Mouse (Mus musculus): ENCODE data around the gene Tmem240. TPM values are rescaled to one million over a fixed set of nuclear protein-coding genes. Genes with fewer than 3 reads are reported as not detected.

Gene Tmem240
- polyA plus RNA-seq, 1 experiment = 1.3 TPM

GRCm38 (mm10) chr4:155745136-155745535 is 10.5 kb downstream of the Tmem240 start:
- TF ChIP-seq CTCF (IDR thresholded peaks at IDR 0.05; ENCODE audit: low read depth, low read length) (no peak), POLR2A (IDR thresholded peaks at IDR 0.05; ENCODE audit: borderline replicate concordance, low read depth, low read length) (no peak)

GRCm38 (mm10) chr4:155746036-155746548 is 11.5 kb downstream of the Tmem240 start:
- H3K4me1 ChIP-seq (ENCODE audit: control insufficient read depth, insufficient read depth, low read length) = no peaks in the 10 kb centered on the region
- no peak overlapping the region for H3K27ac ChIP-seq (ENCODE audit: insufficient read depth, low read depth, low read length)
- no peak overlapping the region for H3K4me3 ChIP-seq (ENCODE audit: insufficient read depth, low read length)
- TF ChIP-seq POLR2A (IDR thresholded peaks at IDR 0.05; ENCODE audit: borderline replicate concordance, low read depth, low read length) (no peak), CTCF (IDR thresholded peaks at IDR 0.05; ENCODE audit: low read depth, low read length) (no peak)

More at GRCm38 (mm10) chr4:155745136-155745535, 10.5 kb downstream of the Tmem240 start:
- no peak overlapping the region for H3K27ac ChIP-seq (ENCODE audit: insufficient read depth, low read depth, low read length)
- no peaks in the 10 kb centered on the region for H3K4me1 ChIP-seq (ENCODE audit: control insufficient read depth, insufficient read depth, low read length)
- no peak overlapping the region for H3K4me3 ChIP-seq (ENCODE audit: insufficient read depth, low read length)

GRCm38 (mm10) chr4:155746575-155747490 is 12.2 kb downstream of the Tmem240 start:
- no peak overlapping the region for H3K27ac ChIP-seq (ENCODE audit: insufficient read depth, low read depth, low read length)
- H3K4me1 ChIP-seq (ENCODE audit: control insufficient read depth, insufficient read depth, low read length) = no peaks in the 10 kb centered on the region
- TF ChIP-seq POLR2A (IDR thresholded peaks at IDR 0.05; ENCODE audit: borderline replicate concordance, low read depth, low read length) = no peak
- no peak for TF ChIP-seq CTCF (IDR thresholded peaks at IDR 0.05; ENCODE audit: low read depth, low read length)
- H3K4me3 ChIP-seq (ENCODE audit: insufficient read depth, low read length) = no peak overlapping the region

GRCm38 (mm10) chr4:155757011-155757410 is 22.4 kb downstream of the Tmem240 start:
- TF ChIP-seq POLR2A (IDR thresholded peaks at IDR 0.05; ENCODE audit: borderline replicate concordance, low read depth, low read length) (no peak), CTCF (IDR thresholded peaks at IDR 0.05; ENCODE audit: low read depth, low read length) (no peak)
- Histone ChIP-seq H3K4me1 (ENCODE audit: control insufficient read depth, insufficient read depth, low read length) (peaks cover 10% of the 10 kb centered on the region), H3K27ac (ENCODE audit: insufficient read depth, low read depth, low read length) (no peak overlapping the region), H3K4me3 (ENCODE audit: insufficient read depth, low read length) (no peak overlapping the region)

GRCm38 (mm10) chr4:155759862-155760612 is 25.4 kb downstream of the Tmem240 start:
- Histone ChIP-seq H3K4me3 (ENCODE audit: insufficient read depth, low read length) (peak overlapping the region; percentile 78), H3K27ac (ENCODE audit: insufficient read depth, low read depth, low read length) (peak overlapping the region; percentile 38), H3K4me1 (ENCODE audit: control insufficient read depth, insufficient read depth, low read length) (peaks cover 15% of the 10 kb centered on the region)
- no peak for TF ChIP-seq POLR2A (IDR thresholded peaks at IDR 0.05; ENCODE audit: borderline replicate concordance, low read depth, low read length)
- TF ChIP-seq CTCF (IDR thresholded peaks at IDR 0.05; ENCODE audit: low read depth, low read length) = no peak

- TF ChIP-seq POLR2A (IDR thresholded peaks at IDR 0.05; ENCODE audit: borderline replicate concordance, low read depth, low read length) = no peak
- no peak for TF ChIP-seq CTCF (IDR thresholded peaks at IDR 0.05; ENCODE audit: low read depth, low read length)
- Histone ChIP-seq H3K27ac (ENCODE audit: insufficient read depth, low read depth, low read length) (peak within 1 kb of the TSS; percentile 38), H3K4me1 (ENCODE audit: control insufficient read depth, insufficient read depth, low read length) (peaks cover 15% of the 10 kb centered on the region), H3K4me3 (ENCODE audit: insufficient read depth, low read length) (peak within 1 kb of the TSS; percentile 78)
Measured at GRCm38 (mm10) chr4:155760613-155761355, 26.2 kb downstream of the Tmem240 start, which contains the start of gene Atad3a. Gene Atad3a, minus strand, starts transcription at chr4:155761093.

- H3K27ac ChIP-seq (ENCODE audit: insufficient read depth, low read depth, low read length) = peak overlapping the region; percentile 20; the same call in 1 of the 2 replicates
- H3K4me3 ChIP-seq (ENCODE audit: insufficient read depth, low read length) = peak overlapping the region; percentile 71
- peaks cover 15% of the 10 kb centered on the region for H3K4me1 ChIP-seq (ENCODE audit: control insufficient read depth, insufficient read depth, low read length)
- TF ChIP-seq POLR2A (IDR thresholded peaks at IDR 0.05; ENCODE audit: borderline replicate concordance, low read depth, low read length) (no peak; the same call in 1 of the 2 replicates), CTCF (IDR thresholded peaks at IDR 0.05; ENCODE audit: low read depth, low read length) (no peak)
Measured at GRCm38 (mm10) chr4:155761356-155762099, 26.9 kb downstream of the Tmem240 start.

GRCm38 (mm10) chr4:155762357-155762756 is 27.8 kb downstream of the Tmem240 start:
- Histone ChIP-seq H3K4me1 (ENCODE audit: control insufficient read depth, insufficient read depth, low read length) (peaks cover 15% of the 10 kb centered on the region), H3K27ac (ENCODE audit: insufficient read depth, low read depth, low read length) (no peak overlapping the region), H3K4me3 (ENCODE audit: insufficient read depth, low read length) (no peak overlapping the region)
- no peak for TF ChIP-seq CTCF (IDR thresholded peaks at IDR 0.05; ENCODE audit: low read depth, low read length)
- no peak for TF ChIP-seq POLR2A (IDR thresholded peaks at IDR 0.05; ENCODE audit: borderline replicate concordance, low read depth, low read length)
